Mouse (Mus musculus): ENCODE data around the gene Pdpk1. TPM values are rescaled to one million over a fixed set of nuclear protein-coding genes. Genes with fewer than 3 reads are reported as not detected.
A peak's percentile ranks its signal among the peaks of the same experiment; 100 is the strongest.
"Not testable (repeated sequence)": the region's sequence is repeated elsewhere in the genome, so short reads cannot be mapped to it uniquely, and the experiment has no call there.

The Pdpk1 gene
- polyA plus RNA-seq, 1 experiment, result 18.7 TPM

- H3K27ac ChIP-seq (ENCODE audit: control insufficient read depth, insufficient read depth, low read depth, low read length, poor library complexity), result no peak overlapping the region
- no peak overlapping the region for H3K4me3 ChIP-seq (replicated peaks; ENCODE audit: control insufficient read depth, low read depth, low read length)
- no peaks in the 10 kb centered on the region for H3K4me1 ChIP-seq (ENCODE audit: control insufficient read depth, insufficient read depth, low read length)
- TF ChIP-seq CTCF (IDR thresholded peaks at IDR 0.05; ENCODE audit: control insufficient read depth, insufficient read depth, low read length) (no peak), POLR2A (IDR thresholded peaks at IDR 0.05; ENCODE audit: borderline replicate concordance, control insufficient read depth, low read depth, low read length) (no peak)
- WGBS, result 95% methylated on average over 4 of the region's 4 CpGs
These were observed 52.4 kb downstream of the Pdpk1 start for GRCm38 (mm10) chr17:24098354-24098753.

GRCm38 (mm10) chr17:24090575-24090974, 60.1 kb downstream of the Pdpk1 start:
- no peaks in the 10 kb centered on the region for H3K4me1 ChIP-seq (ENCODE audit: control insufficient read depth, insufficient read depth, low read length)
- H3K4me3 ChIP-seq (replicated peaks; ENCODE audit: control insufficient read depth, low read depth, low read length), result no peak overlapping the region
- no peak overlapping the region for H3K27ac ChIP-seq (ENCODE audit: control insufficient read depth, insufficient read depth, low read depth, low read length, poor library complexity)
- WGBS, result 50% methylated on average over 1 of the region's 1 CpGs
- TF ChIP-seq POLR2A (IDR thresholded peaks at IDR 0.05; ENCODE audit: borderline replicate concordance, control insufficient read depth, low read depth, low read length), result no peak
- no peak for TF ChIP-seq CTCF (IDR thresholded peaks at IDR 0.05; ENCODE audit: control insufficient read depth, insufficient read depth, low read length)

GRCm38 (mm10) chr17:24086399-24086798, 64.3 kb downstream of the Pdpk1 start:
- WGBS, result 85% methylated on average over 4 of the region's 4 CpGs
- H3K4me1 ChIP-seq (ENCODE audit: control insufficient read depth, insufficient read depth, low read length); H3K27ac ChIP-seq (ENCODE audit: control insufficient read depth, insufficient read depth, low read depth, low read length, poor library complexity); H3K4me3 ChIP-seq (replicated peaks; ENCODE audit: control insufficient read depth, low read depth, low read length): not testable (repeated sequence)

- WGBS, result 24% methylated on average over 1 of the region's 1 CpGs
- no peaks in the 10 kb centered on the region for H3K4me1 ChIP-seq (ENCODE audit: control insufficient read depth, insufficient read depth, low read length)
- no peak for TF ChIP-seq CTCF (IDR thresholded peaks at IDR 0.05; ENCODE audit: control insufficient read depth, insufficient read depth, low read length)
- no peak for TF ChIP-seq POLR2A (IDR thresholded peaks at IDR 0.05; ENCODE audit: borderline replicate concordance, control insufficient read depth, low read depth, low read length)
- no peak overlapping the region for H3K27ac ChIP-seq (ENCODE audit: control insufficient read depth, insufficient read depth, low read depth, low read length, poor library complexity)
- H3K4me3 ChIP-seq (replicated peaks; ENCODE audit: control insufficient read depth, low read depth, low read length), result no peak overlapping the region
These were observed 66.1 kb downstream of the Pdpk1 start for GRCm38 (mm10) chr17:24084593-24084992.

- Histone ChIP-seq H3K4me1 (ENCODE audit: control insufficient read depth, insufficient read depth, low read length) (no peaks in the 10 kb centered on the region; the same call in 1 of the 2 replicates), H3K27ac (ENCODE audit: control insufficient read depth, insufficient read depth, low read depth, low read length, poor library complexity) (no peak overlapping the region), H3K4me3 (replicated peaks; ENCODE audit: control insufficient read depth, low read depth, low read length) (no peak overlapping the region)
- TF ChIP-seq POLR2A (IDR thresholded peaks at IDR 0.05; ENCODE audit: borderline replicate concordance, control insufficient read depth, low read depth, low read length) (no peak), CTCF (IDR thresholded peaks at IDR 0.05; ENCODE audit: control insufficient read depth, insufficient read depth, low read length) (no peak)
- 85% methylated on average over 2 of the region's 2 CpGs for WGBS
These were observed 73.6 kb downstream of the Pdpk1 start for GRCm38 (mm10) chr17:24077101-24077500.

GRCm38 (mm10) chr17:24072919-24073696, 77.6 kb downstream of the Pdpk1 start, which contains the start of gene Kctd5:
Kctd5 (minus strand) TSS chr17:24073485.
- WGBS, result under 1% methylated on average over 62 of the region's 62 CpGs
- Histone ChIP-seq H3K4me1 (ENCODE audit: control insufficient read depth, insufficient read depth, low read length) (peaks cover 1% of the 10 kb centered on the region), H3K27ac (ENCODE audit: control insufficient read depth, insufficient read depth, low read depth, low read length, poor library complexity) (peak within 1 kb of the TSS; percentile 56), H3K4me3 (replicated peaks; ENCODE audit: control insufficient read depth, low read depth, low read length) (peak within 1 kb of the TSS; percentile 92)
- TF ChIP-seq CTCF (IDR thresholded peaks at IDR 0.05; ENCODE audit: control insufficient read depth, insufficient read depth, low read length) (no peak), POLR2A (IDR thresholded peaks at IDR 0.05; ENCODE audit: borderline replicate concordance, control insufficient read depth, low read depth, low read length) (peak; percentile 56; the same call in 1 of the 2 replicates)

- WGBS, result 76% methylated on average over 3 of the region's 3 CpGs
- TF ChIP-seq POLR2A (IDR thresholded peaks at IDR 0.05; ENCODE audit: borderline replicate concordance, control insufficient read depth, low read depth, low read length), result no peak
- TF ChIP-seq CTCF (IDR thresholded peaks at IDR 0.05; ENCODE audit: control insufficient read depth, insufficient read depth, low read length), result no peak
- Histone ChIP-seq H3K4me1 (ENCODE audit: control insufficient read depth, insufficient read depth, low read length) (peaks cover 1% of the 10 kb centered on the region), H3K4me3 (replicated peaks; ENCODE audit: control insufficient read depth, low read depth, low read length) (no peak overlapping the region), H3K27ac (ENCODE audit: control insufficient read depth, insufficient read depth, low read depth, low read length, poor library complexity) (no peak overlapping the region)
These were observed 81.2 kb downstream of the Pdpk1 start for GRCm38 (mm10) chr17:24069531-24069930.

- Histone ChIP-seq H3K4me1 (ENCODE audit: control insufficient read depth, insufficient read depth, low read length) (peaks cover 1% of the 10 kb centered on the region), H3K27ac (ENCODE audit: control insufficient read depth, insufficient read depth, low read depth, low read length, poor library complexity) (no peak overlapping the region), H3K4me3 (replicated peaks; ENCODE audit: control insufficient read depth, low read depth, low read length) (no peak overlapping the region)
- TF ChIP-seq POLR2A (IDR thresholded peaks at IDR 0.05; ENCODE audit: borderline replicate concordance, control insufficient read depth, low read depth, low read length) (no peak), CTCF (IDR thresholded peaks at IDR 0.05; ENCODE audit: control insufficient read depth, insufficient read depth, low read length) (no peak)
- WGBS, result 86% methylated on average over 5 of the region's 5 CpGs
These were observed 82.5 kb downstream of the Pdpk1 start for GRCm38 (mm10) chr17:24068271-24068670.
